Mouse (Mus musculus) bone marrow, adult 2 months (tissue): Measurements from ENCODE around the gene Aatf.

Experiments used
- CTCF ChIP-seq: fragments of 200-500 bp; IDR thresholded peaks from 2 replicates; pipeline ENCODE4 v1.5.1; 2011; ENCODE audit warnings: low read length, control low read depth; ENCODE audit not compliant: control insufficient read depth, insufficient read depth
- POLR2A ChIP-seq: fragments of 200-500 bp; IDR thresholded peaks from 2 replicates; pipeline ENCODE4 v1.6.1; 2011; ENCODE audit warnings: low read depth, mild to moderate bottlenecking, control low read depth, low read length, borderline replicate concordance; ENCODE audit not compliant: control insufficient read depth

DNA sequence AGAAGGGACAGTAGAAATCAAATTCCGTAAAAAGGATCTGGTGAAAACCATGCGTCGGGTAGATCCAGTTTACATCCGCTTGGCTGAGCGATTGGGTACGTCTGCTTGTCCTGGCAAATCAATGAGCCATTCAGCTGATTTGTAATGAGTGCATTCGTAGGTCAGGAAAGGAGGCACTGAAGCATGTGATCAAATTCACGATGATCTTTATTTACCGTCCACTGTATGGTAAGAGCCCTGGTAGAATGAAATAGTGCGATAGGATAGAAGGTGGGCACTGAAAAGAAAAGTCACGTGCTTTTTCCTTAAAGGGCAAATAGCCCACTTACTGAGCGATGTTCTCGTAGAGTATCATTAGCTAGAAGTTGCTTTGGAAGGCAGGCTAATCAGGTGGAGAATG lies 130.9 kb downstream of the Aatf start:
- no peak for TF ChIP-seq POLR2A
- TF ChIP-seq CTCF: no peak
